Mouse (Mus musculus) brain, embryonic 14.5 days (tissue): ENCODE measurements around the gene Mark2.

ENCODE experiments used
- CTCF ChIP-seq: fragments of 200-500 bp; IDR thresholded peaks from 2 replicates; pipeline ENCODE4 v1.5.1; 2012; ENCODE audit warnings: inconsistent platforms, mild to moderate bottlenecking, moderate library complexity, borderline replicate concordance; ENCODE audit not compliant: insufficient read depth, insufficient read length; ENCODE audit errors: extremely low read depth
- POLR2A ChIP-seq: fragments of 200-500 bp; IDR thresholded peaks from 2 replicates; pipeline ENCODE4 v1.6.1; 2012; ENCODE audit warnings: mild to moderate bottlenecking, inconsistent platforms, borderline replicate concordance; ENCODE audit not compliant: poor library complexity, insufficient read depth, insufficient read length, severe bottlenecking; ENCODE audit errors: extremely low read depth

GRCm38 (mm10) chr19:7342646-7343045 lies 986 bp upstream of the Mark2 start:
- TF ChIP-seq CTCF, result no peak
- TF ChIP-seq POLR2A, result no peak
